Mouse (Mus musculus): ENCODE data around the gene Apba3.

GRCm38 (mm10) chr10:81265540-81265939 lies 1.2 kb upstream of the Apba3 start:
- TF ChIP-seq POLR2A (IDR thresholded peaks at IDR 0.05; ENCODE audit: borderline replicate concordance, control insufficient read depth, low read depth, low read length): no peak
- TF ChIP-seq CTCF (IDR thresholded peaks at IDR 0.05; ENCODE audit: control insufficient read depth, insufficient read depth, low read length): no peak
